Mouse (Mus musculus) left cerebral cortex, postnatal 4 days (tissue): Measurements from ENCODE around the gene Myg1. TPM values are rescaled to one million over a fixed set of nuclear protein-coding genes. Genes with fewer than 3 reads are reported as not detected.
A peak's percentile ranks its signal among the peaks of the same experiment; 100 is the strongest.

Experiments
- DNase-seq: peaks from one replicate; pipeline ENCODE4 v3.0.0-alpha.2; 2022
- intact Hi-C: fragments of 180-260 bp; cut with DNase I; formaldehyde crosslinking; loops from one replicate; pipeline ENCODE4 v1.15.1; 2025
- total RNA-seq, 2 experiments: library from RNA; stranded (reverse); gene quantifications; 2 replicates each; pipeline ENCODE4 v1.2.3; 2021

Myg1 gene
- total RNA-seq, 2 experiments from 2014 or later, result 60.2 to 65.9 TPM

- peak; percentile 23 for DNase-seq
Measured at GRCm38 (mm10) chr15:102341580-102341979, 10.1 kb downstream of the Myg1 start.

DNA sequence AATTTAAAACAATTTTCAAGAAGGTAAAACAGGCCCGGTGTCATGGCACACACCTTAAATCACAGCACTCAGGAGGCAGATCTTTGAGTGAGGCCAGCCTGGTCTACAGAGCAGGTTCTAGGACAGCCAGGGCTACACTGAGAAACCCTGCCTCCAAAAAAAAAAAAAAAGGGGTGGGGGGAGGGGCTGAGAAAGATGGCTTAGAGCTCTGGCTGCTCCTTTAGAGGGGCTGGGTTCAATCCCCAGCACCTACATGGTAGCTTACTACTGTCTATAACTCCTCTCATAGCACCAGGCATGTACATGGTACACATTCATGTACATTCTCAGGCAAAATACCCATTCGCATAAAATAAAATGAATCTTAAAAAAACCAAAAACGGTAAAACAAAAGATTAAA lies 13.0 kb downstream of the Myg1 start:
- DNase-seq, result no peak
- intact Hi-C loops, result no loop called here

More at GRCm38 (mm10) chr15:102341580-102341979, 10.1 kb downstream of the Myg1 start:
- intact Hi-C loops, result no loop called here

DNA sequence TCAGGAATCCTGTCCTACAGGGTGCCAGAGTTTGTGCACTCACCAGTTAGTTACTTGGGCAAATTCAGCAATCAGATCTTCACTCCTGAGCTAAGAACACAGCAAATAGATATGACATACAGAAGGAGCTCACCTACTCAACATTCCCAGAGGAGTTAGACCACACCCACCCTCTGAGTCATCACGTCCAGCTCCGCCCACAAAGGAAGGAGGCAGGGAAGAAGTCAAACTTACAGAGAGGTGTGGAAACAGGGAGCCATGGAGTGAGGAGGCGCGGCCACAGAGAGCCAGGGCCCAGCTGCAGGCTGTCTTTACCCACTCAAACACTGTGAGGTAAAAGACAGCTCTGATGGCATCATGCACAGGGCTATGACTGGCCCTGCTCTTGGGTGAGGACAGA lies 14.9 kb downstream of the Myg1 start:
- DNase-seq, result no peak
- intact Hi-C loops, result no loop called here

DNA sequence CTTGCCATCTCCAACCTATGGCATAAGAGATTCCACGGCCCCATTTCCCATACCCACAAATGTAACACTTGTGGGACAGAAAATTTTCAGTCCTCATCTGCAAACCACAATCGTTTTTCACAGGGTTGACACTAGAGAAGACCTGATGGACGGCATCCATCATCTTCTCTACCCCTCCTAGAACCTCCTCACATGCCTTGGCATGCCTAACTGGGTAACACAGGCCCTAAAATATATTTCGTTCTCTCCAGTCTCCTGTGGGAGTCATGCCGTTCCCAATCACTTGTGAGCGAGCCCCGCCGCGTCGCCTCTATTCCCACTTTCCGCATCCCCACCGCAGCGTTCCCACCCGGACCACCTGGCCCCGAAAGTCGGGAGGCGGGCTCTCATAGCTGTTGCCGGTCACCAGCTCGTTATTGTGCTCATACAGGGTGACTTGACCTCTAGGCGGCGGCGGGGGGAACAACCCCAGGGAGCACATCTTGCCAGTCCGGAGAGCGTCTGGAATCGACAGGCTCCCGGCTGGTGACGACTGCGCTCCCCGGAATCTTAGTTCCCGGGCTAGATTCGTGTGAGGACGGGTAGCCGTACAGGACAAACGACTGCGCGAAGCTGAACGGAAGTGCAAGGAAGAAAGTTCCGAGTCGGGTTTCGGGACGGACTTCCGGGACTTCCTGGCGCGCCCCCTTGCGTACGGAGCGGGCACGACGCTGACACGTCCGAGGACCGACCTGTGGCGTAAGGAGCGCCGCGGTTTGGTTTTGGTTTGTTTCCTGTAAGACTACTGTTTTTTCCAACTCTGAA lies 18.8 kb downstream of the Myg1 start, which contains the start of gene Aaas:
TSS of gene Aaas (minus strand) at position 634 of the 804 bp plus-strand sequence.
- peak; percentile 96 for DNase-seq
- intact Hi-C loops, result no loop called here

DNA sequence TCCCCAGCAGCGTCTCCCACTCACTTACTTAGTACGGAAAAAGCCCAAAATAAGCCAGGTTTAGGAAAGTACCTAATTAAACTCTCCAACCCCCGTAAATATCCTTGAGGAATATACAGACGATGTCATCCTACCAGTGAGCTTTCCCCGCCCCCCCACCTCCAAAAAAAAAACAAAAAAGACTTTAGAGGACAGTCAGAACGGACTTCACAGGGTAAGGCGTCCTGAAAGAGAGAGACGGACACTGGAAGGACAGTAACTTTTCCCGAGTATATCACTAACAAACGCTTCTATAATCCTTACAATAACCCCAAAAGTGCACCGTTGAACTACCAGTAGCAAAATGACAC lies 19.4 kb downstream of the Myg1 start:
- intact Hi-C loops, result no loop called here

DNA sequence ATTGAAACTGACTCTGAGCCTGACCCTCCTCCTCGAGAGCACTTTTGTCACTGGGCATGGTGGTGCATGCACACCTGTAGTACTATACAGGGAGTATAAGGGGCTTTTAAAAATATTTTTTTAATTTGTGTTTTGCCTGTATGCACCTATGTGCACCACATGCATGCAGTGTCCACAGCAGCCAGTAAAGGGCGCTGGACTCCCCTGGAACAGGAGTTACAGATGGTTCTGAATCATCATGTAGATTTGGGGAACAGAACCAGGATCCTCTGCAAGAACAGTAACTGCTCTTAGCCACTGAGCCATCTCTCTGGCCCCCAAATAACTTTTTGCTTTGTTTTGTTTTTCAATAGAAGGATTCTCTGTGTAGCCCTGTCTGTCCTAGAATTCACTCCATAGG lies 20.7 kb downstream of the Myg1 start:
- no peak for DNase-seq
- intact Hi-C loops, result no loop called here

More for the DNA sequence above, 19.4 kb downstream of the Myg1 start:
- no peak for DNase-seq

DNA sequence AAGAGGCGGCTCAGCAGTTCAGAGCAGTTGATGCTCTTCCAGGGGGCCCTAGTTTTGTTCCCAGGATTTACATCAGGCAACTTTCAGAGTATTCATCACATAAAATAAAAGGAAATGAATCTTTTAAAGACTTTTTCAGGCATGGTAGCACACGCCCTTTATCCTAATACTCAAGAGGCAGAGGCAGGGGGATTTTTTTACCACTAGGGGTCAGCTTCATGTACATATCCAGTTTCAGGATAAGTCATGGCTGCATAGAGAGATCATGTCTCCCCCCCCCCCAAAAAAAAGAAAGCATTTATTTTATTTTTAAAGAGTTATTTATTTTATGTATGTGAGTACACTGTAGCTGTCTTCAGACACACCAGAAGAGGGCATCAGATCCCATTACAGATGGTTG lies 22.5 kb downstream of the Myg1 start:
- intact Hi-C loops, result no loop called here
- DNase-seq, result no peak

- intact Hi-C loops, result no loop called here
Measured at GRCm38 (mm10) chr15:102355134-102355870, 23.8 kb downstream of the Myg1 start.

GRCm38 (mm10) chr15:102355871-102356441 lies 24.4 kb downstream of the Myg1 start:
- intact Hi-C loops, result no loop called here
- peak; percentile 46 for DNase-seq

More at GRCm38 (mm10) chr15:102355134-102355870, 23.8 kb downstream of the Myg1 start:
- peak; percentile 54 for DNase-seq

- no peak for DNase-seq
- intact Hi-C loops, result no loop called here
Measured at GRCm38 (mm10) chr15:102356501-102357325, 25.2 kb downstream of the Myg1 start.

DNA sequence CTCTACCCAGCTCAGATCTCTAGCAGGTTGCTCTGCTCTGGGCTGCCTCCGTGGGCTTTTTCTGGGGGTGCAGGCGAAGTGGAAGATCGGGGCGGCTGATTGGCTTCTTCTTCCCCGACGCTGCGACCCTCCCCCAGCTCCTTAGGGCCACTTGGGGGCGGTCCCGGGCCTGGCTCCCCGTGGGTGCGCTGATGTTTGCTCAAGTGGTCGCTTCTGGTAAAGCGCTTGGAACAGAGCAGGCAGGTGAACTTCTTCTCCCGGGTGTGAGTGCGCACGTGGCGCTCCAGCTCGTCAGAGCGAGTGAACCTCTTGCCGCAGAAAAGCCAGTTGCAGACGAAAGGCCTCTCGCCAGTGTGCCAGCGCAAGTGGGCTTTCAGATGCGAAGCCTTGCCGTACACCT lies 26.6 kb downstream of the Myg1 start:
- intact Hi-C loops, result no loop called here
- DNase-seq, result no peak

- DNase-seq, result no peak
- intact Hi-C loops, result no loop called here
Measured at GRCm38 (mm10) chr15:102358834-102359233, 27.3 kb downstream of the Myg1 start.

DNA sequence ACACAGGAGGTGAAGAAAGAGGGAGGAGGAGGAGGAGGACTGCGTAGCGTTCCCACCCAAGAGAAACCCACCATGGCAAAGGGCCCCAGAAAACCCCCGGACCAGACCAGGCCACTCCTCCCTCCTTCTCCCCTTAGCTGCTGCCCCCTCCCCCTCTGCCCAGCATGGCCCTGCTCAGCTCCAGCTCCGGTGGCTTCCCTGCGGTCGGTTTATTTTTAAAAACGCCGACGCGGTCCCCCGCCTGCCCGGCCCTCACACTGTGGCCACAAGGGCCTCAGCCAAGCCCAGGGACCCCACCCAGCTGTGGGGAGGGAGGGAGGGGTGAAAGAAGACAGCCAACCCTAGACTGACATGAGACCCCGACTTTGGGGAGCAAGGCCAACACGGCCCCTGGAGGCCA lies 31.1 kb downstream of the Myg1 start:
- DNase-seq, result no peak
- intact Hi-C loops, result no loop called here

DNA sequence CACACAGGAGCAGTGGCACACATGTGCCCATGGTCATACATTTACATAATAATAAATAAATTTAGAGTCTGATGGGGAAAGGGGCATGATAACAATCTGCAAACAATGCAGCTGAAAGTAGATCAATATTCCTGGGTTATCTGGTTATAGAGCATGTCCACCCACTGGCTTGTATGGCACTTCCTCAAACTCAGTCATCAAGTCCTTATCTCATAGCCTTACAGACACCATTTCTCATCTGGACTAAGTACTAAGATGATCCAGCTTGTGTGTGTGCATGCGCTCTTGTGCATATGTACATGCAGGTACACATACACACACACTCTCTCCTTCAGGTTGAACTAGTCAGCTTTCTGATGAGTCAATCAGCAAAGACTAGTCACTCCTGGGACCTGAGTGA lies 33.2 kb downstream of the Myg1 start:
- no peak for DNase-seq
- intact Hi-C loops, result no loop called here

GRCm38 (mm10) chr15:102366238-102366637 lies 34.7 kb downstream of the Myg1 start:
- intact Hi-C loops, result no loop called here
- no peak for DNase-seq

DNA sequence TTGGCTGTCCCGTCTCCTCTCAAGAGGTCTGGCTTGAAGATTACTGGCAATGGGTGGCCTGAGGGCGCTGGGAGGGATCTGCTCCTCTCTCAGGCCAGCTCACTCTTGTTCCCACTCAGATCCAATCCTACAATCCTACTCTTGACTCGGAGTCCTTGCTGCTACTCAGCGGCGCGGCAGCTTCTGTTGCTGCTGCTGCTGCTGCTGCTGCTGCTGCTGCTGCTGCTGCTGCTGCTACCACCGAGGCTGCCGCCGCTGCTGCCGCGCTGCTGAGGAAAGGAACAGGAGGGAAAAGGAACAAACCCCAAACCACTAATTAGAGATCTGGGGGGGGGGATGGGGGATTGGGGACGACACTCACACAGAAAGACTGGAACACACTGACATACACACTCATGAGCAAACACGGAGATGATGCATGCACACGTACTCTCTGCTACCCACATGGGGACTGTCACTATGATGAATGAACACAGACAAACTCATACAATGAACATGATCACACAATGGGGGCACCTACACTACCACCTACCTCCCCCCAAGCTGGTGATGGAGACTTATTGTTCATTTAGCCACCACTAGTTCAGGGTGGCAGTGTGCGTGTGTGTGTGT lies 35.3 kb downstream of the Myg1 start, which contains the start of gene Sp7:
TSS of gene Sp7 (minus strand) at position 450 of the 612 bp plus-strand sequence.
- intact Hi-C loops, result no loop called here
- DNase-seq, result no peak

- DNase-seq, result no peak
- intact Hi-C loops, result no loop called here
Measured at GRCm38 (mm10) chr15:102369972-102370371, 38.5 kb downstream of the Myg1 start.

DNA sequence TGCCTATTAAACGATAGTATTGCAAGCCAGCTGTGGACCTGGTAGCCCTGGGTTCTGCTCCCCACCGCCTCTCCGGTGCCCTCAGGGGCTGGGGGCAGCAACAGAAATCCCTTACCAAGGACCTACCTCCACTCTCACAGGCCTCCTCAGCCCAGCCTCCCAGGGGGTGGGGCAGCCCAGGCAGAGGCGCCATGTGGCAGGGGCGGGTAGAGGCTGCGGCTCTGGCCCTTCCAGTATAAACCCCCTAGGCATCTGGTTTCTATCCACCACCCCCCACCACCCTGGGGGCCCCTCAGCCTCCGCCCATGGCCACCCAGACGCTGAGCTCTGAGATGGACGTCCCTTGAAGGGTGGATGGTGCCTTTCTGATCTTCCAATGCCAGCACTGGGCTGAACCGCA lies 39.2 kb downstream of the Myg1 start:
- no peak for DNase-seq
- intact Hi-C loops, result no loop called here

- peak; percentile 42 for DNase-seq
- intact Hi-C loops, result loop anchor here (5.0 kb wide), 1 partner anchor 46 kb away; no protein-coding TSS in a partner anchor
Measured at GRCm38 (mm10) chr15:102376453-102377162, 45.1 kb downstream of the Myg1 start.
